Mouse (Mus musculus): Measurements from ENCODE around the gene Ndufa7. TPM values are rescaled to one million over a fixed set of nuclear protein-coding genes. Genes with fewer than 3 reads are reported as not detected.
"Not testable (repeated sequence)": the region's sequence is repeated elsewhere in the genome, so short reads cannot be mapped to it uniquely, and the experiment has no call there.

Ndufa7 gene
- polyA plus RNA-seq, 1 experiment, result 406 TPM

DNA sequence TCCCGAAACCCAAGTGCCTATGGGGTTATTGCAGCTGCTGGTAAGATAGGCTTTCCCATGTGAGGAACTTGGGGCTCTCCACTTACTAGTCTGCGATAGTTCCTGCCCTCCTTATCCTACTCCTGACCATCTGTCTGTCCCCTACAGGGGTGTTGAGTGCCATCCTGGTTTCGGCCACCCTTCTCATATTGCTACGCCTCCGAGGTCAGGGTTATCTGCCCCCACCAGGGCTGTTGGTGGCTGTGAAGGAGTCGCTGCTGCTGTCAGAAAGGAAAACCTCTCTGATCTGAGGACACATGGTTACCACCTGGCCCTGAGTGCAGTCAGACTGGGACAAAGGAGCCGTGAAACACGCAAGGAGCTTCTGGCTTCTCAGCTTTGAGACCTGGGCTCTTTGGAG is 23.8 kb downstream of the Ndufa7 start:
- Histone ChIP-seq H3K9me3 (replicated peaks; ENCODE audit: control insufficient read depth, insufficient read depth, low read length, poor library complexity, severe bottlenecking) (no peaks in the 10 kb centered on the region), H3K27ac (ENCODE audit: insufficient read depth, low read length) (no peak overlapping the region), H3K9ac (ENCODE audit: low read depth, poor library complexity, severe bottlenecking) (no peak overlapping the region), H3K27me3 (ENCODE audit: control insufficient read depth, insufficient read depth, low read length, poor library complexity, severe bottlenecking) (no peaks in the 10 kb centered on the region), H3K4me1 (ENCODE audit: control insufficient read depth, insufficient read depth, low read length) (no peaks in the 10 kb centered on the region), H3K36me3 (ENCODE audit: control insufficient read depth, insufficient read depth, low read length, poor library complexity, severe bottlenecking) (peaks cover 14% of the 10 kb centered on the region), H3K4me3 (ENCODE audit: low read depth, low read length) (no peak overlapping the region)
- TF ChIP-seq EP300 (IDR thresholded peaks at IDR 0.05; ENCODE audit: insufficient read depth, low read depth, low read length), result no peak

- Histone ChIP-seq H3K27ac (ENCODE audit: insufficient read depth, low read length) (no peak overlapping the region), H3K36me3 (ENCODE audit: control insufficient read depth, insufficient read depth, low read length, poor library complexity, severe bottlenecking) (peaks cover 14% of the 10 kb centered on the region), H3K4me3 (ENCODE audit: low read depth, low read length) (no peak overlapping the region), H3K4me1 (ENCODE audit: control insufficient read depth, insufficient read depth, low read length) (no peaks in the 10 kb centered on the region), H3K9me3 (replicated peaks; ENCODE audit: control insufficient read depth, insufficient read depth, low read length, poor library complexity, severe bottlenecking) (no peaks in the 10 kb centered on the region), H3K27me3 (ENCODE audit: control insufficient read depth, insufficient read depth, low read length, poor library complexity, severe bottlenecking) (no peaks in the 10 kb centered on the region), H3K9ac (ENCODE audit: low read depth, poor library complexity, severe bottlenecking) (no peak overlapping the region)
- no peak for TF ChIP-seq EP300 (IDR thresholded peaks at IDR 0.05; ENCODE audit: insufficient read depth, low read depth, low read length)
- TF ChIP-seq CTCF (IDR thresholded peaks at IDR 0.05; ENCODE audit: low read depth, low read length), result no peak
- TF ChIP-seq POLR2A (IDR thresholded peaks at IDR 0.05; ENCODE audit: insufficient read depth, low read length), result no peak
Observed at GRCm38 (mm10) chr17:33851331-33851730, 27.0 kb downstream of the Ndufa7 start.

DNA sequence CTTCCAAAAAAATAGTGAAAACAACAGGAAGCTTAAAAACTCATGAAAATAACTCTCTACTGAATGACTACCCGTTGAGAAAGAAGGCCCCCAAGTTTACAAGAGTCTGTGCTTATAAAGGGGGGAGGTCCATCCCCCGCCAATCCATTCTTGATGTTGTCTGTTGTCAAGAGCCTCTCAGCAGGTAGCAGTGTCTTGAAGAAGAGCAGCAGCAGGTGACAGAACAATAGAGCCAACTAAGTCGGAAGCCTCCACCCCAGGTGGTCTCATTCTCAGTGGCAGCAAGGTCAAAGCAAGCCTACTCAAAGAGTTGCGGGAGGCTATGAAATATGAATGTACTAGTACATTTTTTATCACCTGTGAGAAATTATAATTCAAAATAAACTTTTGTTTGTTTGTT is 33.4 kb downstream of the Ndufa7 start:
- H3K27ac ChIP-seq (ENCODE audit: insufficient read depth, low read length), result no peak overlapping the region

DNA sequence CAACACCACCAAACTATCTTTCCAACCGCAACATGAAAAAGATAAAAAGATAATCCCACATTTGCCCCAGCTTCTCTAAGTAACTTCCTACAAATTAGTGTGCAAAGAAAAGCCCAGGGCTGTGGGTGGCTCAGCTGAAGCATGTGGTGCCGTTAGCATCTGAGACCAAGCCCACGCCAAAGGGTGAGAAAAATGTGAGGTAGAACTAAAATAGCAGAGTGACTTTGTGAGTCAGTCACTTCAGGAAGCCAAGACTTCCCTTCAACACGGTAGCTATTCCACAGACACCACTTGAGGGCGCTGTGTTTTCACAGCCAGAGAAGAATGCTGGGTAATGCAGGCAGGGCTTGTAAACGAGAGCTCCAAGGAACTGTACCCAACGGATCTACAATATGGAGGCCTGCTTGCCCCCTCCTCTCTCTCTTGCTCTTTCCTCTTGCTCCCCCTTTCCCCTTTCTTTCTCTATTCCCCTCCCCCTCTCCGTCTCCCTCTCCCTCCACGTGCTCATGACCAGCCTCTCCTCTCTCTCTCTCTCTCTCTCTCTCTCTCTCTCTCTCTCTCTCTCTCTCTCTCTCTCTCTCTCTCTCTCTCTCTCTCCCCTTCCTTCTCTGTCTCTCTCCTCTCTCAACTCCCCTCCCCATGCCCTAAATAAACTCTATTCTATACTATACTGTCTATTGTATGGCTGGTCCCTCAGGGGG is 41.1 kb downstream of the Ndufa7 start:
- TF ChIP-seq CTCF (IDR thresholded peaks at IDR 0.05; ENCODE audit: low read depth, low read length) (peak; percentile 76), EP300 (IDR thresholded peaks at IDR 0.05; ENCODE audit: insufficient read depth, low read depth, low read length) (no peak), POLR2A (IDR thresholded peaks at IDR 0.05; ENCODE audit: insufficient read depth, low read length) (no peak)
- peak overlapping the region; percentile 48 for H3K4me3 ChIP-seq (ENCODE audit: low read depth, low read length)
- no peaks in the 10 kb centered on the region for H3K27me3 ChIP-seq (ENCODE audit: control insufficient read depth, insufficient read depth, low read length, poor library complexity, severe bottlenecking)
- no peaks in the 10 kb centered on the region for H3K36me3 ChIP-seq (ENCODE audit: control insufficient read depth, insufficient read depth, low read length, poor library complexity, severe bottlenecking)
- H3K9ac ChIP-seq (ENCODE audit: low read depth, poor library complexity, severe bottlenecking), result peak overlapping the region; percentile 44; the same call in 1 of the 2 replicates
- no peaks in the 10 kb centered on the region for H3K9me3 ChIP-seq (replicated peaks; ENCODE audit: control insufficient read depth, insufficient read depth, low read length, poor library complexity, severe bottlenecking)
- peak overlapping the region; percentile 8; the same call in 1 of the 2 replicates for H3K27ac ChIP-seq (ENCODE audit: insufficient read depth, low read length)
- peaks cover 3% of the 10 kb centered on the region for H3K4me1 ChIP-seq (ENCODE audit: control insufficient read depth, insufficient read depth, low read length)

More for the DNA sequence above, 33.4 kb downstream of the Ndufa7 start:
- H3K9me3 ChIP-seq (replicated peaks; ENCODE audit: control insufficient read depth, insufficient read depth, low read length, poor library complexity, severe bottlenecking), result peaks cover 16% of the 10 kb centered on the region
- H3K4me3 ChIP-seq (ENCODE audit: low read depth, low read length), result no peak overlapping the region
- H3K27me3 ChIP-seq (ENCODE audit: control insufficient read depth, insufficient read depth, low read length, poor library complexity, severe bottlenecking), result no peaks in the 10 kb centered on the region
- no peak overlapping the region for H3K9ac ChIP-seq (ENCODE audit: low read depth, poor library complexity, severe bottlenecking)
- no peaks in the 10 kb centered on the region for H3K36me3 ChIP-seq (ENCODE audit: control insufficient read depth, insufficient read depth, low read length, poor library complexity, severe bottlenecking)
- H3K4me1 ChIP-seq (ENCODE audit: control insufficient read depth, insufficient read depth, low read length), result no peaks in the 10 kb centered on the region
- no peak for TF ChIP-seq EP300 (IDR thresholded peaks at IDR 0.05; ENCODE audit: insufficient read depth, low read depth, low read length)
- no peak for TF ChIP-seq POLR2A (IDR thresholded peaks at IDR 0.05; ENCODE audit: insufficient read depth, low read length)
- TF ChIP-seq CTCF (IDR thresholded peaks at IDR 0.05; ENCODE audit: low read depth, low read length), result no peak

GRCm38 (mm10) chr17:33873537-33873936 is 49.2 kb downstream of the Ndufa7 start, which contains the start of gene Gm7029:
Gene Gm7029, plus strand, starts transcription at chr17:33873837.
- H3K27ac ChIP-seq (ENCODE audit: insufficient read depth, low read length), result not testable (repeated sequence)
- peaks cover 13% of the 10 kb centered on the region for H3K36me3 ChIP-seq (ENCODE audit: control insufficient read depth, insufficient read depth, low read length, poor library complexity, severe bottlenecking)

GRCm38 (mm10) chr17:33874411-33874810 is 50.0 kb downstream of the Ndufa7 start:
- Histone ChIP-seq H3K9me3 (replicated peaks; ENCODE audit: control insufficient read depth, insufficient read depth, low read length, poor library complexity, severe bottlenecking) (no peaks in the 10 kb centered on the region), H3K4me1 (ENCODE audit: control insufficient read depth, insufficient read depth, low read length) (no peaks in the 10 kb centered on the region), H3K4me3 (ENCODE audit: low read depth, low read length) (no peak overlapping the region), H3K9ac (ENCODE audit: low read depth, poor library complexity, severe bottlenecking) (no peak overlapping the region), H3K27me3 (ENCODE audit: control insufficient read depth, insufficient read depth, low read length, poor library complexity, severe bottlenecking) (no peaks in the 10 kb centered on the region), H3K36me3 (ENCODE audit: control insufficient read depth, insufficient read depth, low read length, poor library complexity, severe bottlenecking) (peaks cover 16% of the 10 kb centered on the region), H3K27ac (ENCODE audit: insufficient read depth, low read length) (no peak overlapping the region)
- TF ChIP-seq CTCF (IDR thresholded peaks at IDR 0.05; ENCODE audit: low read depth, low read length), result no peak
- TF ChIP-seq POLR2A (IDR thresholded peaks at IDR 0.05; ENCODE audit: insufficient read depth, low read length), result no peak
- no peak for TF ChIP-seq EP300 (IDR thresholded peaks at IDR 0.05; ENCODE audit: insufficient read depth, low read depth, low read length)

More at GRCm38 (mm10) chr17:33873537-33873936, 49.2 kb downstream of the Ndufa7 start, which contains the start of gene Gm7029:
- H3K4me3 ChIP-seq (ENCODE audit: low read depth, low read length); H3K4me1 ChIP-seq (ENCODE audit: control insufficient read depth, insufficient read depth, low read length); H3K9me3 ChIP-seq (replicated peaks; ENCODE audit: control insufficient read depth, insufficient read depth, low read length, poor library complexity, severe bottlenecking); H3K27me3 ChIP-seq (ENCODE audit: control insufficient read depth, insufficient read depth, low read length, poor library complexity, severe bottlenecking); H3K9ac ChIP-seq (ENCODE audit: low read depth, poor library complexity, severe bottlenecking): not testable (repeated sequence)

Measured in ES-Bruce4 (cell line).